ENCODE assay signal across 11 mouse cellular contexts in the genomic region with DNA sequence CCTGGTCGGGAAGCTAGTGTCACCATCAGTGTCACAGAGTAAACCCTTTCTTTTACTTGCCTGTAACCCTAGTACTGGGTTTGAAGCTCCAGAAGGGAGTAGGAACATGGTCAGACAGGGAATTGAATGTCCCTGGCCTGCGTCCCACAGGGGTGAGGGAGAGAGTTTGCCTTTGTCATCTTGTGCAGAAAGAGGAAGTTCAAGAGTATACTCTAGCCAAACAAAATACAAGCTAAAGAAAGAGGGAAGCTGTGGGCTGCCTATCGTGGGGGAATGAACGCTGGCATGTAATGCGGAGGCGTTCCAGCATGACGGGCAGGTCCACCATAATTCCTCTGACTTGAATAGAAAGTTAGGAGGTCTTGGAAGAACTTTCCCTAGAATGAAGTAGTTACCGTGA. TPM values are rescaled to one million over a fixed set of nuclear protein-coding genes. Genes with fewer than 3 reads are reported as not detected.
A peak's percentile ranks its signal among the peaks of the same experiment; 100 is the strongest.
DNase-seq lines count a peak whose midpoint lies in the region; ATAC-seq and TF ChIP-seq lines count a peak whose summit lies in the region.
"Had no signal": no experiment of that assay in that cellular context is flagged by ENCODE, and none has a peak within 500 bp of the region (broad histone marks: within the 10 kb centered on the region; RNA-seq: fewer than 3 reads in every experiment).

No protein-coding gene starts in this region.

- TF ChIP-seq CTCF in heart, postnatal 0 days (IDR thresholded peaks at IDR 0.05; ENCODE audit: low read depth), result no peak
- TF ChIP-seq CTCF in stomach, postnatal 0 days (IDR thresholded peaks at IDR 0.05; ENCODE audit: low read depth), result no peak

- no peak overlapping the region for H3K4me2 ChIP-seq in heart, postnatal 0 days (ENCODE audit: low read depth, low read length)
- no peak overlapping the region for H3K4me2 ChIP-seq in stomach, postnatal 0 days (replicated peaks; ENCODE audit: low read depth)
- H3K4me2 ChIP-seq: intestine, embryonic 15.5 days had no signal

- no peaks in the 10 kb centered on the region for H3K4me1 ChIP-seq in heart, postnatal 0 days (ENCODE audit: control insufficient read depth, insufficient read depth)
- H3K4me1 ChIP-seq in stomach, postnatal 0 days (replicated peaks; ENCODE audit: control insufficient read depth, insufficient read depth), result no peaks in the 10 kb centered on the region
- H3K4me1 ChIP-seq: intestine, embryonic 15.5 days had no signal

- H3K27me3 ChIP-seq in heart, postnatal 0 days (ENCODE audit: control insufficient read depth, insufficient read depth, low read length), result no peaks in the 10 kb centered on the region
- H3K27me3 ChIP-seq in stomach, postnatal 0 days (ENCODE audit: control insufficient read depth, insufficient read depth, low read length), result no peaks in the 10 kb centered on the region
- H3K27me3 ChIP-seq: intestine, embryonic 15.5 days had no signal

- WGBS in heart, postnatal 0 days, result 61% methylated on average over 8 of the region's 8 CpGs
- WGBS in stomach, postnatal 0 days, result 87% methylated on average over 8 of the region's 8 CpGs

- 0 out of 2 replicates have a peak overlapping the region, but pooled peaks have one; percentile 27 for H3K27ac ChIP-seq in heart, postnatal 0 days (ENCODE audit: low read depth)
- no peak overlapping the region for H3K27ac ChIP-seq in stomach, postnatal 0 days (replicated peaks)
- H3K27ac ChIP-seq: intestine, embryonic 15.5 days had no signal

- TF ChIP-seq EP300 in heart, postnatal 0 days (IDR thresholded peaks at IDR 0.05; ENCODE audit: low read depth), result no peak
- no peak for TF ChIP-seq EP300 in stomach, postnatal 0 days (optimal IDR thresholded peaks at IDR 0.05)

- H3K4me3 ChIP-seq in heart, postnatal 0 days (ENCODE audit: low read depth, low read length), result no peak overlapping the region
- H3K4me3 ChIP-seq in stomach, postnatal 0 days (ENCODE audit: low read depth, low read length), result no peak overlapping the region
- H3K4me3 ChIP-seq: intestine, embryonic 15.5 days had no signal

- peak; percentile 33; the same call in 1 of the 2 replicates for ATAC-seq in heart, postnatal 0 days (ENCODE audit: insufficient read depth, low read depth)
- ATAC-seq in stomach, postnatal 0 days (ENCODE audit: low FRiP score, low TSS enrichment), result no peak

- peak; percentile 49 for DNase-seq in kidney, adult 9 months
- DNase-seq in kidney, adult 11 months, result no peak
- DNase-seq in adipocyte (ENCODE audit: low spot score), result peak; percentile 64
- DNase-seq in heart, postnatal 0 days (ENCODE audit: low spot score), result peak; percentile 69
- DNase-seq in lung, postnatal 4 days, result peak; percentile 30 to 40
- DNase-seq in stomach, postnatal 0 days (ENCODE audit: low spot score), result no peak
- no peak for DNase-seq in thymus, postnatal 10 days (ENCODE audit: low spot score in 2 of 2)
- DNase-seq in urinary bladder, postnatal 4 days (ENCODE audit: low spot score in 2 of 2), result no peak
- DNase-seq: cerebellum, postnatal 10 days had no signal

- no peaks in the 10 kb centered on the region for H3K36me3 ChIP-seq in heart, postnatal 0 days (replicated peaks; ENCODE audit: control insufficient read depth, insufficient read depth, low read length)
- H3K36me3 ChIP-seq in stomach, postnatal 0 days (ENCODE audit: control insufficient read depth, insufficient read depth, low read length), result no peaks in the 10 kb centered on the region
- H3K36me3 ChIP-seq: intestine, embryonic 15.5 days had no signal

- H3K9ac ChIP-seq in heart, postnatal 0 days (replicated peaks; ENCODE audit: low read depth, low read length), result no peak overlapping the region
- no peak overlapping the region for H3K9ac ChIP-seq in stomach, postnatal 0 days (ENCODE audit: low read length)
- H3K9ac ChIP-seq: intestine, embryonic 15.5 days had no signal

- H3K9me3 ChIP-seq in heart, postnatal 0 days (replicated peaks; ENCODE audit: control insufficient read depth, low read length), result no peaks in the 10 kb centered on the region
- H3K9me3 ChIP-seq in stomach, postnatal 0 days (ENCODE audit: control insufficient read depth, low read length), result no peaks in the 10 kb centered on the region
- H3K9me3 ChIP-seq: intestine, embryonic 15.5 days had no signal

RNA-seq across cellular contexts. Expression of gene Ccl9, which starts 6.2 kb away (rescaled TPM):
- 3.5 and 8.6 TPM in 2 replicates for total RNA-seq in heart, postnatal 0 days (2014; rRNA removed; ENCODE audit: low replicate concordance)
- polyA plus RNA-seq in heart, postnatal 0 days (2015; fragmentation: Nextera tagmentation; extraction: Ambion mirVana), result 2.2 and 3.6 TPM in 2 replicates
- 2.5 and 3.5 TPM in 2 replicates for polyA plus RNA-seq in stomach, postnatal 0 days (2015; fragmentation: Nextera tagmentation; extraction: Ambion mirVana)

RNA-seq across cellular contexts. Expression of gene Ccl6, which starts 20.7 kb away (rescaled TPM):
- 2.2 TPM in 1 of 2 replicates, not detected in the other for total RNA-seq in heart, postnatal 0 days (2014; rRNA removed; ENCODE audit: low replicate concordance)
- polyA plus RNA-seq in heart, postnatal 0 days (2015; fragmentation: Nextera tagmentation; extraction: Ambion mirVana), result 5.1 and 5.5 TPM in 2 replicates
- polyA plus RNA-seq in stomach, postnatal 0 days (2015; fragmentation: Nextera tagmentation; extraction: Ambion mirVana), result 57.9 and 58.5 TPM in 2 replicates

RNA-seq across cellular contexts. Expression of gene Ccl5, which starts 41.9 kb away (rescaled TPM):
- total RNA-seq in heart, postnatal 0 days (2014; rRNA removed; ENCODE audit: low replicate concordance), result not detected in 2 replicates
- 0.31 and 0.65 TPM in 2 replicates for polyA plus RNA-seq in heart, postnatal 0 days (2015; fragmentation: Nextera tagmentation; extraction: Ambion mirVana)
- polyA plus RNA-seq in stomach, postnatal 0 days (2015; fragmentation: Nextera tagmentation; extraction: Ambion mirVana), result 0.33 and 1.1 TPM in 2 replicates

RNA-seq across cellular contexts. Expression of gene Heatr9, which starts 50.2 kb away (rescaled TPM):
- not detected in 2 replicates for total RNA-seq in heart, postnatal 0 days (2014; rRNA removed; ENCODE audit: low replicate concordance)
- polyA plus RNA-seq in heart, postnatal 0 days (2015; fragmentation: Nextera tagmentation; extraction: Ambion mirVana), result not detected in 2 replicates
- not detected in 2 replicates for polyA plus RNA-seq in stomach, postnatal 0 days (2015; fragmentation: Nextera tagmentation; extraction: Ambion mirVana)
- polyA plus RNA-seq: intestine, embryonic 15.5 days; liver, embryonic 16.5 days had no signal

Comparison
In these comparisons a context has a peak if more than half of its experiments do, and no peak if none do; other contexts are left out.
1. DNase-seq: peak in kidney, adult 9 months (single experiment), adipocyte (single experiment), heart, postnatal 0 days (single experiment) and lung, postnatal 4 days (2 of 2); none in kidney, adult 11 months (single experiment), stomach, postnatal 0 days (single experiment), thymus, postnatal 10 days (0 of 2) and urinary bladder, postnatal 4 days (0 of 2).